Mouse (Mus musculus): ENCODE measurements around the gene Hormad2.

Hormad2 gene

DNA sequence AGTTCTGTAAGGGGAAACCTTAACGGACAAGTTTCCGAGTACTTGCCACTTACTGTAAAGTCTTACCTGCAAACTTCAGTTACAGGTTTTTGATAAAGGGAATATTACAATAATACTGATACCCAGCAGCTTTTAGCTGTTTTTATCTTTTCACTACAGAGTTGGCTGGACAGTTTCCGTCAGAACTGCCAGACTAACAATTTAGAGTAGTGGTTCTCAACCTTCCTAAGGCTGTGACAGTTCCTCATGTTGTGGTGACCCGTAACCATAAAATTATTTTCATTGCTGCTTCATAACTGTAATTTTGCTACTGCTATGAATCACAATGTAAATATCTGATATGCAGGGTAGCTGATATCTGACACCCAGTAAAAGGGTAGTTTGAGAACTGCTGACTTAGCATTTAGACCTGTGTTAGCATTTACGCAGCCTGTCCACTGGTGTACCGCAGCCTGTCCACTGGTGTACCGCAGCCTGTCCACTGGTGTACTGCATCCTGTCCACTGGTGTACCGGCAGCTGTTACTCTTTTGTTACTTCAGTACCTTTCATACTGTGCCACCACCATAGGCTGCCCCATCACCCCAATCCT, 104.1 kb downstream of the Hormad2 start:
- DNase-seq: no peak

DNA sequence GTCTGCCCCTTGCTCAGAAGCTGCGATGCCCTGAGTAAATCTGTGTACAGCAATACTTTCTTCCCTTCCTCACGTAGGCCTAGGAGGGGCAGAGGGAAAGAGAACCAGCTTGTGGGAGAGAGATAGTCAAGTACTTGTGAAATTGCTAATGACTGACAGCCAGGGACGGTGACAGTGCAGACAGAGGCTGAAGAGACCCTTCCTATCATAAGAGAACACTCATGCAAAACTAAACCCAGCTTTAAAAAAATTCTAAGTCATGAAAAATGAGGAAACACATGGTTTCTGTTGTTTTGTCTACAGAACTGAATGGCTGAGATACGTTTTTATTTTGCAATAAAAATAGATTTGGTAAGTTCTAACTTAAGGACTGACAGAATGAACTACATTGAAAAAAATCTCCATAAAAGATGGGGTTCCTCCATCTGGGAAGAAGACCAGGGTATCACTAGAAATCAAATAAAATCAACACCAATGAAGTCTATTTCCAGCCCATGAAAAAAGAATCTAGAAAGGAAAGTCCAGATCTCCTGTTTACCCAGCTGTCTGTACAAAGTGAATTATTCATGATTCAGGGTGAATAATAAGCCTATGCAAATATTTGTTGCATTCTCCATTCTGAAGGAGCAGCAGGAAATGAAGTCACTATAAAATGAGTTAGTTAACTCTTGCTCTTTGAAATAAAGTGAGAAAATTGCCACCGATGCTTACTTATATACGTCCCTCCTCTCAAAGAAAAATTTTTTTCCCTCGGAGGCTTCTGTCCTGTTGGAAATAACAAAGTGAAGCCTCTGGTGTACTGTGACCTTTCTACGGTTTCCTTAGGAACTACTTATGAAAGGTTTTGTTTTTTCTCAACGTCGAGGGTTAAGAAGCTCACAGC, 104.9 kb downstream of the Hormad2 start:
- no peak for DNase-seq

DNA sequence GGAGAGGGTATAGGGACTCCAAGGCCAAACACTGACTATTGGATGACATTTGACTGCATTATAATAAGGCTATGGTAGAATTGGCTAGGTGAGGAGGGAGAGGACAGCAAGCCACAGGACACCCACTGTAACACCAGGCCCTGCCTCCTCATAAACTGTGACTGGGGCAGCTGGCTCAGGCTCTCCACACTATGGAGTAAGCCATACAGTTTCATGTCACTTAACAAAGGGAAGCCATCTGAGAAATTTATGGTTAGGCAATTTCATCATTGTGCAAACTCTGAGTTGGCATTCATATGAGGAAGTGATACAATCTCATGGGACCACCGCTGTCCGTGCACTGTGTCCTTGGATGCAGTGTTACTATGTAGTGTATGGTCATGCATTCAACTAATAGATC, 107.9 kb downstream of the Hormad2 start:
- peak; percentile 25 for DNase-seq

DNA sequence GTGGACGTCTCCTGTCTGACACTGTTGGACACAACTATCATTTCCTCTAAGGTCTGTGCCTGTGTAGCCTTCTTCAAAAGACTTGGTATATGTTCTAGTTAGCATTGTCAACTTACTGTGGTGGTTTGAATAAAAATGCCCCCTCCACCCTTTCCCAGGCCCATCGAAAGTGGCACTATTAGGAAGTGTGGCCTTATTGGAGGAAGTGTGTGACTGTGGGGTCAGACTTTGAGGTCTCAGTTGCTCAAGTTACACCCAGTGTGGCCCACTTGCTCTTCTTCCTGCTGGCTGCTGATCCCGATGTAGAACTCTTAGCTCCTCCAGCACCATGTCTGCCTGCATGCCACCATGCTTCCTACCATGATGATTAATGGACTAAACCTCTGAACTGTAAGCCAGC, 112.7 kb downstream of the Hormad2 start:
- DNase-seq: no peak

- no peak for DNase-seq
Measured at GRCm38 (mm10) chr11:4323481-4323880, 117.4 kb downstream of the Hormad2 start.

- no peak for DNase-seq
Measured at GRCm38 (mm10) chr11:4322943-4323342, 118.0 kb downstream of the Hormad2 start.

GRCm38 (mm10) chr11:4320876-4321275, 120.0 kb downstream of the Hormad2 start:
- DNase-seq: no peak

DNA sequence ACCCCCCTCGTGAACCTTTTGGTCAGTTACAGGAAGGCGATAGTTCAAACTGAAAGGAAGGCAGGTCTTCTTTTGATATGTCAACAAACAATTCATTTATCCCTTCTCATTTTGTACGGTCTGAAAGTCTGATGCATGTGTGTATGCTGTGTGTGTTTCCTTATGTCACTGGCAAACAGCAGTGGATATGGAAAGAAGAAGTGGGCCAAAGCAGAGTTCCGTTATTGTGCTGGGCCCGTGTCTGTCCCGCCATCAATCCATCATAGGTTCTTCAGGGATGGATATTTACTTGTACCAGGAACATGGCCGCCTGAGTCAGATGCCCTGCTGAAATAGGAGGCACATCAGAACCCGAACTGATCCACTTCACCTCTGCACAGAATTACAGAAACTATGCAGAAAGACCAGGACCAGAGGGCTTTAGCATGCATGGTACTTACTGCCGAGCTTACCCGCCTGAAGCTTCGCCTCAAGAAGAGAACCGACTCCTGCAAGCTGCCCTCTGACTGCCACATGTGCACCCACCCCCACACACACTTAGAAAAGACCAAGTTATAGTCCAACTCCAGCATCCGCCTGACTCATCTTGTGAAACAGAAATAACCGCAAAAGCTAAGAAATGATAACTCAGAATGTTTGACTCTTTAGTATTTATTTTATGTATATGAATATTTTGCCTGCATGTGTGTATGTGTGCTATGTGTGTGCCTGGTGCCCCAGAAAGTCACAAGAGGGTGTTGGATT, 121.5 kb downstream of the Hormad2 start:
- no peak for DNase-seq

DNA sequence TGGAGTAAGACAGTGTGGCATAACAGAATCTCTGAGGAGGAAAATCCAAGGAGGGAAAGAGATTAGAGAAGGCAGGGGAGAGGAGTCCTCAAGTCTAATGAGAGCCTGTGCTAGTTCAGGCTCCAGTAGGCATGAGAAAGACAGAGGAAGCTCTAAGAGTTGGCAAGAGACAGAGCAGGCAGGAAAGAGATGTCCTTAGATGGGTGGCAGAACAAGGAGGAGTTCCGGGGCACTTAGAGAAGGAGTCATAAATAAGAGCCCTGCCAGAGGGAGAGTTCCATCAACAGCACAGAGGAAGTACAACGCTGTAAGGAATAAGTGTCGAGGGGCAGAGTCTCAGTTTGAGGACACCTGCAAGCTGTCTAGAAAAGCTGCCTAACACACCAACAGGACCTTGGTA, 122.9 kb downstream of the Hormad2 start:
- peak; percentile 47 for DNase-seq

DNA sequence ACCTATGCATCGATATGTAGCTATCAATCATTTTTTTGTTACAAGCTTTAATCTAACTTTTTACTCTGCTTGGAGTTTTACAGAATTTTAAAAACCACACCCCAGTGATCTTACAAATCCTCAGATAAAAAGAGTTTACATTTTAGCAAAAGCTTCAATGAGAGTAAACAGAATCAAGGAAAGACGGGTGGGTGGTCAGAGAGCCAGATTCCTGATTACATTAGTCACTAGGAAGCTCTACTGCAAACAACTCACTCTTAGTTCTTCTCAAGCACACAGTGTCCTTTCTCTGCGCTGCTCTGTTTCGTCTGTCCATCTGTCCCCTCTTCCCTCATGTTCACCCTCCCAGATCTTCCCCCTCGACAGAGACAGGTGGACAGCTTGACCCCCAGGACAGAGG, 123.6 kb downstream of the Hormad2 start:
- DNase-seq: no peak

DNA sequence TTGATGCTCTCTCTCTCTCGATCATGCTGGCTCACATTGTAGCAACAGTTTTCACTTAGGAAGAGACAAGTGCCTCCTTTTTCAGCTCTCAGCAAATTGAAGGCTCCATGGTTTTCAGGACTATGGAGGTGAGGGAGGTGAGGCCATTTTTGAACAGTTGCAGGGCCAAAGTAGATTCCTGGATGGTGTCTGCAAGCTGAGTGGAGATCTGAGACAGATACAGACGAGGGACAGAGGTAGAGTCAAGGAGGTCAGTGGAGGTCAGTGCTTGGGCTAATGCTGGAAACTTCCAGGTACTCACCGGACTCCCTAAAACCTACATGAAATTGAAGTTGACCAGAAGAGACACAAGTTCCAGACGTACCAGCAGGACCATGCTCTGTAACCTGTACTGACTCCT, 128.7 kb downstream of the Hormad2 start:
- no peak for DNase-seq

DNA sequence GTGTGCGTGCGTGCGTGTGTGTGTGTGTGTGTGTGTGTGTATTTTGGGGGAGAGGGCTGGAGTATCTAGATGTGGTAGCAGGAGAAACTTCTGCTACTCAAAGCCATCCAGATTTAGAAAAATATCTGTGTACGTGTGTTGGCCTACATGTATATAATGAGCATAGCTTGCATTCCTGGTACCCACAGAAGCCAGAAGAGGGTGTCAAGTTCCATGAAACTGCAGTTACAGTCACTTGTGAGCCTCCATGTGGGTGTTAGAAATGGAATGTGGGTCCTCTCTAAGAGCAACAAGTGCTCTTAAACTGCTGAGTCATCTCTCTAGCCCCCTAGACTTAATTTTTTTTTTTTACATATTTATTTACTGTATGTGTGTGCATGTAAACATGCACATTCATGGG, 130.6 kb downstream of the Hormad2 start:
- no peak for DNase-seq

DNA sequence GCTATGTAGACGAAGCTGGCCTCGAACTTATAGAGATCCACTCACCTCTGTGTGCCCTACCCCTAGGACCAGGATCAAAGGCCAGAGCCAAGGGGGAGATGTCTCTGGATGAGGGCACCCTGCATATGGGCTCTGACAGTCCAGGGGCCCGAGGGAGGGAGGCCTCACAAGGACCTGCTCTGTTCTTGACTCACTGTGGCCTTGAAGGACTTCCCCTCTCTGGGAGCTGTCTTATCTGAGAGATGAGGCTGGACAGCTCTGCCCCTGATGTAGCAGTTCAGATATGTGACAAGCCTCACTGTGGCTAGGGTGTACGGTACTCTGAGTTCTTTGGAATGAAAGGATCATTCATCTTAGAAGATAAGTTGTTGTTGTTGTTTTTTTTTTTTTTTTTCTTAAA, 131.3 kb downstream of the Hormad2 start:
- DNase-seq: no peak

GRCm38 (mm10) chr11:4308514-4309450, 132.1 kb downstream of the Hormad2 start:
- peak; percentile 81 for DNase-seq

GRCm38 (mm10) chr11:4308060-4308513, 132.8 kb downstream of the Hormad2 start:
- peak; percentile 45 for DNase-seq

GRCm38 (mm10) chr11:4306086-4306485, 134.8 kb downstream of the Hormad2 start:
- no peak for DNase-seq

DNA sequence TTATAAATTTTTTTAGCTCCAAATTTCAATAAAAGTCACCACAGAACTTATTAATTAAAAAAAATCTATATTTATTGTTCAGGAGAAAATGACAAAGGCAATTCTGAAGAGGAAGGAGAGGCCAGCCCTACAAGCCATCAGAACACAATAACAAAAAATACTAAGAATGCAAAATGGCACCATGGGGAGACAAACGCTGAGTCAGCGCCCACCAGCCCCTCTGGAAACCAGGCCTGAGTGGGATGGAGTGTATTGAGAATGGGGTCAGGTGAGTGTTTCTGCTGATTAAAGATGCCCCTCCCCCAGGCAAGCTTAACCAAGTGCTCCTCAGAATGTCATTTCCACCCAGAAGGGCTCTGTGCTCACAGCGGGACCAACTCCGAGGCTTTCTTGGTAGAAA, 135.8 kb downstream of the Hormad2 start:
- DNase-seq: no peak

DNA sequence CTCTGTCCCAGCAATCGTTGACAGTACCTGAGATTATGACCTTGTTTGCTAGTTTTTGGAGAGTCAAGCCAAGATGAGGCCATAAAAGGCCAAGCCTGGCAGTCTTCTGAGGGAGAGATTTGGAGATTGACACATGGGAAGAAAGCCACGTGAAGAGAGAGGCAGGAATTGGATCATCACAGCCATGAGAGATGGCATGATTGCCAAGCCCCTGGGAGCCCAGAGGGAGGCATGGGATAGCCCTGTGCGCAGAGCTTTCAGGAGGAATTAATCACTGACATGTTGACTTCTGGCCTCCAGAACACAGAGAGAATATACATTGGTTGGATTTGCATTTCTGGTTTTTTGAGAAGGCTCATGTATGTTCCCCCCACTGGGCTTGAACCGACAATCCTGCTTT, 136.7 kb downstream of the Hormad2 start:
- DNase-seq: no peak

- DNase-seq: no peak
Measured at GRCm38 (mm10) chr11:4303033-4303432, 137.9 kb downstream of the Hormad2 start.

DNA sequence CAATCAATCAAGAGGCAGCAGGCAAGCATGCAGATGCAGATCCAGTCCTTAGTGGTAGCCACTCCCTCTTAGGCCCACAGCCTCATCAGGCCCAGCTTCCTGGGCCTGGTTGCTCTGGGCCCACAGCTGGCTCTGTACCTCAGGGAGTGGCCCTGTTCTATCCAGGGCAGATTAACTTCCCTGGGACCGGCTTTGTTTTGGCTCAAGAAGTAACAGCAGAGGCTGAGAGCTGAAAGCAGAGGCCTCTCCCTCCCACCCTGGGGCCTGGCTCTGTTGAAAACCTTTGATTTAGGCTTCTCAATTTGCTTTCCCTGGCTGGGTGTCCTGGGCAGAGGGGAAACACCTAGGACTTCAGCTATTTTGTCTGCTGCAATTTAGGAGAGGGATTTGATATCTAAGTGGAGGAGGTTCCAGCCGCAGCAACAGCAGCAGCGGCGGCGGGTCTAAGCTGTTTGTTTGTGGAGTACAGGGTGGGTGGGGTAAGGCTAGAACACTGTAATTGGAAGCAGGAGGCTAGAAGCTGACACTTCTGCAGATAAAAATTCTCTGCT, 138.5 kb downstream of the Hormad2 start:
- DNase-seq: no peak

- DNase-seq: no peak
Measured at GRCm38 (mm10) chr11:4300683-4301082, 140.2 kb downstream of the Hormad2 start.

Measured in lung, postnatal 36 days (tissue).